Mouse (Mus musculus) hindbrain, embryonic 16.5 days (tissue): ENCODE measurements at regions not wholly inside any gene's neighbourhood (a gene's known extent, or its start where the extent isn't known, plus 50 kb on each side); places are given as distances from the start of the nearest gene placed in this dataset.

ENCODE experiments used
- ATAC-seq: fragments of 200-750 bp; cut with Nextera tagmentation; 2 replicates; pipeline ENCODE4 v1.8.0; 2017; ENCODE audit warnings: moderate TSS enrichment, moderate library complexity
- H3K27ac ChIP-seq: fragments of 300-500 bp; sonication (generic); 2 replicates; pipeline ENCODE4 v1.5.1; 2014; ENCODE audit warnings: low read depth, mild to moderate bottlenecking, control low read depth, low read length, moderate library complexity
- H3K27me3 ChIP-seq: fragments of 300-500 bp; sonication (generic); replicated peaks from 2 replicates; pipeline ENCODE4 v1.6.1; 2014; ENCODE audit warnings: low read length; ENCODE audit not compliant: control insufficient read depth, insufficient read depth
- H3K36me3 ChIP-seq: fragments of 300-500 bp; sonication (generic); 2 replicates; pipeline ENCODE4 v1.6.1; 2014; ENCODE audit warnings: mild to moderate bottlenecking, low read length, moderate library complexity, mixed read lengths; ENCODE audit not compliant: control insufficient read depth, insufficient read depth
- H3K4me1 ChIP-seq: fragments of 300-500 bp; sonication (generic); 2 replicates; pipeline ENCODE4 v1.6.1; 2014; ENCODE audit warnings: low read depth, low read length; ENCODE audit not compliant: control insufficient read depth, insufficient read depth
- H3K4me2 ChIP-seq: fragments of 300-500 bp; sonication (generic); 2 replicates; pipeline ENCODE4 v1.6.1; 2014; ENCODE audit warnings: mild to moderate bottlenecking, low read length, control low read depth, moderate library complexity
- H3K4me3 ChIP-seq: fragments of 300-500 bp; sonication (generic); 2 replicates; pipeline ENCODE4 v1.5.1; 2014; ENCODE audit warnings: mild to moderate bottlenecking, low read length, control low read depth, moderate library complexity
- H3K9ac ChIP-seq: fragments of 300-500 bp; sonication (generic); 2 replicates; pipeline ENCODE4 v1.6.1; 2014; ENCODE audit warnings: low read depth, mild to moderate bottlenecking, control low read depth, low read length, moderate library complexity
- H3K9me3 ChIP-seq: fragments of 300-500 bp; sonication (generic); 2 replicates; pipeline ENCODE4 v1.6.1; 2014; ENCODE audit warnings: mild to moderate bottlenecking, low read length, moderate library complexity; ENCODE audit not compliant: control insufficient read depth
- WGBS: fragments of 180-500 bp; shearing (Covaris S2); extraction: QIAGEN DNeasy Blood & Tissue Kit; methylation state at CpG from one replicate; pipeline ENCODE4 v1.1.7; 2014; 5-methylcytosine and 5-hydroxymethylcytosine counted together

DNA sequence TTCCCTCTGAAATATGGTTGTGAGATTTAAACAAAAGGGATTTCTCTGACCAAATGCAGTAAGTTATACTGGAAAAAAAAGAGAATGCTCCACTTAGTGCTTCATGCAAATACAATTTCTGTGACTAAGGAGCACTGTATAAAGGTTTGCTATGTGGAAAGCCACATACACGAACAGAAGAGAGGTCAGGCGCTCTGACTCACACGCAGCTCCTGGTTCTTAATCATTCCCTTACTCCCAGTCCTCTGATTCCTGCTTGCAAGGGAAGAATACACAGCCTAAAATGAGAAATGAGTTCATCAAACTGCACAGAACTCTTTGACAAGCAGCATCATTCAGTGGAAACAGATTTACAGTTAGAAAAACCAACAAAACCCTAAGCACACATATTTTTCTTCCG is 406.8 kb downstream of the Gja1 start:
- Histone ChIP-seq H3K9ac (no peak overlapping the region), H3K9me3 (no peaks in the 10 kb centered on the region), H3K4me2 (no peak overlapping the region), H3K27ac (no peak overlapping the region), H3K4me3 (no peak overlapping the region), H3K4me1 (no peaks in the 10 kb centered on the region), H3K36me3 (no peaks in the 10 kb centered on the region), H3K27me3 (no peaks in the 10 kb centered on the region)
- 85% methylated on average over 4 of the region's 4 CpGs for whole genome bisulfite sequencing
- ATAC-seq: no peak

DNA sequence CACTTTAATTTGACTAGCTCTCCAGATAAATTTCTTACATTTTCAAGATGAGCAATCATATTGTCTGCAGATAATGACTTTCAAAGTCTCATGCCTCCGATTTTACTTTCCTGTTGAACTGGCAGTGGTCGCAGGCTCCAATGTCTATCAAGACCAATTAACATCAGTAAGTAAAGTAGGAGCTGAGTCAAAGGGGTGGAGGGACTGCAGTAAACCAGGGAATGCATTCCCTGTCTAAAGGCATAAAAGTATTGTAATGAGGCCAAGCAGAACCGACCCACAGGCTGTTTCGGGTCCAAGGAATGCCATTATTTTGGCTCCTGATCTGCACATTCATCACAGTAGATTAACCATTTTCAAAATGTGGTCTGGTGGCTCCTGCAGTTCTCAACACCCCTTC is 411.0 kb downstream of the Gja1 start:
- Histone ChIP-seq H3K4me2 (no peak overlapping the region), H3K9ac (no peak overlapping the region), H3K4me1 (no peaks in the 10 kb centered on the region), H3K27ac (no peak overlapping the region), H3K9me3 (no peaks in the 10 kb centered on the region), H3K27me3 (no peaks in the 10 kb centered on the region), H3K4me3 (no peak overlapping the region), H3K36me3 (no peaks in the 10 kb centered on the region)
- 0 out of 2 replicates have a peak, but pooled peaks have one; percentile 37 for ATAC-seq
- 67% methylated on average over 4 of the region's 4 CpGs for WGBS

GRCm38 (mm10) chr10:56793074-56793473 is 415.9 kb downstream of the Gja1 start:
- no peaks in the 10 kb centered on the region for H3K4me1 ChIP-seq
- ATAC-seq: no peak
- no peak overlapping the region for H3K9ac ChIP-seq
- H3K4me2 ChIP-seq: no peak overlapping the region
- no peaks in the 10 kb centered on the region for H3K27me3 ChIP-seq
- H3K27ac ChIP-seq: no peak overlapping the region
- no peaks in the 10 kb centered on the region for H3K36me3 ChIP-seq
- WGBS: 45% methylated on average over 8 of the region's 8 CpGs
- H3K9me3 ChIP-seq: no peaks in the 10 kb centered on the region
- H3K4me3 ChIP-seq: no peak overlapping the region

DNA sequence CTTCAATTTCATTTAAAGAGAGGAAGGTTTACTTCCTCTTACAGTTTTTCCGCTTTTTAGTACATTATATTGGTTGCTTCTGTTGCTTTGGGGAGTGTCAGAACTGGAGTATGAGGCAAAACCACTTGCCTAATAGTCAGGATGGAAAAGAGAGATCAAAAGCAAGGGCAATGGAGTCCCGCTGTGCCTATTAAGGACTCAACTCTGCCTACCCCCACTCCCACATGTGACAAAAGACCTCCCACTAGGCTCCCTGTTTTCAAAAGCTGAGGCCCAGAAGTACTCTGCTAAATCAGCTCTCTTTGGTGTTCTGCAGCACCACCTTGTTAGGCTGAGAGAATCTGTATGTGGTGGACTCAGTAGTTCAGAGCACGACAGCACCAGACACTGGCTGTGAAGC is 418.3 kb downstream of the Gja1 start:
- ATAC-seq: no peak
- H3K36me3 ChIP-seq: no peaks in the 10 kb centered on the region
- H3K9me3 ChIP-seq: no peaks in the 10 kb centered on the region
- no peaks in the 10 kb centered on the region for H3K27me3 ChIP-seq
- no peak overlapping the region for H3K4me3 ChIP-seq
- H3K4me2 ChIP-seq: no peak overlapping the region
- no peak overlapping the region for H3K9ac ChIP-seq
- WGBS: 30% methylated on average over 3 of the region's 3 CpGs
- no peaks in the 10 kb centered on the region for H3K4me1 ChIP-seq
- no peak overlapping the region for H3K27ac ChIP-seq

GRCm38 (mm10) chr10:56799307-56799706 is 422.2 kb downstream of the Gja1 start:
- no peak overlapping the region for H3K4me2 ChIP-seq
- H3K27me3 ChIP-seq: no peaks in the 10 kb centered on the region
- no peaks in the 10 kb centered on the region for H3K9me3 ChIP-seq
- no peak overlapping the region for H3K27ac ChIP-seq
- H3K9ac ChIP-seq: no peak overlapping the region
- H3K36me3 ChIP-seq: no peaks in the 10 kb centered on the region
- no peaks in the 10 kb centered on the region for H3K4me1 ChIP-seq
- WGBS: 84% methylated on average over 3 of the region's 3 CpGs
- H3K4me3 ChIP-seq: no peak overlapping the region
- no peak for ATAC-seq

DNA sequence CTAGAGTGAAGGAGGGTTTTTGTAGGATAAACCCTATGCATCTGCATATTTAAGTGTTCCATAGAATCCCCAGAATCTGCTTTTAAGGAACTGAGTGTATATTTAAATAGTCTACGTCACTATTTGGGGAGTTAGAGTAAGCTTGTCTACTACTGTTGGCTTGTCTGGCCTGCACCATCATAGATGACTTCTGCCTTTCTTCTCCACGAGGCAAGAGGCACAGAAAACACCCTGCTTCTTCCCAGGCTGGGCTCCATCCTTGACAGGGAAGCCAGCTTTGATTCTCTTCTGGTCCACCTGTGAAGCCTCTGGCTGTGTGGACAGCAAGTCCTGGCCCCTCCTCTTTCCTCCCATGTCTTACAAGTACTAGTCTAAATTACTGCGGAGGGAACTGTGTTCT is 422.6 kb downstream of the Gja1 start:
- no peaks in the 10 kb centered on the region for H3K27me3 ChIP-seq
- WGBS: 90% methylated on average over 3 of the region's 3 CpGs
- H3K4me3 ChIP-seq: no peak overlapping the region
- no peaks in the 10 kb centered on the region for H3K36me3 ChIP-seq
- no peak overlapping the region for H3K4me2 ChIP-seq
- no peak for ATAC-seq
- no peak overlapping the region for H3K27ac ChIP-seq
- H3K9ac ChIP-seq: no peak overlapping the region
- H3K9me3 ChIP-seq: no peaks in the 10 kb centered on the region
- no peaks in the 10 kb centered on the region for H3K4me1 ChIP-seq

DNA sequence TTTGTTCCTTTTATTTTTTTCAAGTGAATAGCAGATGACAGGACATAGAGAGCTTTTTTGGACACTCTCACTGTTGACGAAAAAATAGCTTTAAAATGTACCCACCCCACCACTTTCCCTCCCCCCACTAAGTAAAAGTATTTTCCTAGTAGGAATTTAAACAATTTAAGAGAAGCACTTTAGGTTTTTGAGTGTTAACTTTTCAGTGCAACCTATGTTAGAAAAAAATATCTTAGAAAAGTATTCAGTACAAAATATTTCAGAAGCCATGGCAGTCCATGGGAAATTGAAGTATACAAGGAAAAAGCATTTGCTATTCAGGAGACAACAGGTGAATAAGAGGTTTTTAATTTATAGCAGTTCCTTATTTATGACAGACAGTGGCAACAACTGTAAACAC is 431.9 kb downstream of the Gja1 start:
- no peaks in the 10 kb centered on the region for H3K9me3 ChIP-seq
- no peak overlapping the region for H3K9ac ChIP-seq
- H3K36me3 ChIP-seq: no peaks in the 10 kb centered on the region
- H3K27me3 ChIP-seq: no peaks in the 10 kb centered on the region
- ATAC-seq: no peak
- no peak overlapping the region for H3K27ac ChIP-seq
- no peaks in the 10 kb centered on the region for H3K4me1 ChIP-seq
- no peak overlapping the region for H3K4me2 ChIP-seq
- H3K4me3 ChIP-seq: no peak overlapping the region
- 67% methylated on average over 1 of the region's 1 CpGs for WGBS

DNA sequence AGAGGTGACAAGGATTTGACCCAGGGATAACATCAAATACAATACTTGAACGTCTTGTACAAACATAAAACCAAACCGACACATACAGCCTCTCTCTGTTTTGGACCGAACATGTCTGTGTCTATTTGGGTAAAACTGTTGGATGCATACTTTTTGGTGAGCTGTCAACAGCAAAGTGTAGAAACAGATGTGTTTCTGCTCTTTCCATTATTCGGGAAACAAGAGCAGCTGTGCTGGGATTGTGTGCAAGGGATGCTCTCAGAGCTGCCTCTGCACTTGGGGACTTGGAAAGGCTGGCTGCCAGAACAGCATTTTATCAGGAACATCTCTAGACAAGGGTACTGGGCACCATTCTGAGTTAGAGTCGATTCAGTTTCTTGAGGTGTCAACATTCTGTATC is 445.0 kb downstream of the Gja1 start:
- 54% methylated on average over 5 of the region's 5 CpGs for WGBS
- no peak overlapping the region for H3K27ac ChIP-seq
- no peaks in the 10 kb centered on the region for H3K4me1 ChIP-seq
- H3K36me3 ChIP-seq: no peaks in the 10 kb centered on the region
- H3K4me3 ChIP-seq: no peak overlapping the region
- no peak for ATAC-seq
- no peak overlapping the region for H3K4me2 ChIP-seq
- H3K27me3 ChIP-seq: no peaks in the 10 kb centered on the region
- H3K9me3 ChIP-seq: no peaks in the 10 kb centered on the region
- no peak overlapping the region for H3K9ac ChIP-seq

DNA sequence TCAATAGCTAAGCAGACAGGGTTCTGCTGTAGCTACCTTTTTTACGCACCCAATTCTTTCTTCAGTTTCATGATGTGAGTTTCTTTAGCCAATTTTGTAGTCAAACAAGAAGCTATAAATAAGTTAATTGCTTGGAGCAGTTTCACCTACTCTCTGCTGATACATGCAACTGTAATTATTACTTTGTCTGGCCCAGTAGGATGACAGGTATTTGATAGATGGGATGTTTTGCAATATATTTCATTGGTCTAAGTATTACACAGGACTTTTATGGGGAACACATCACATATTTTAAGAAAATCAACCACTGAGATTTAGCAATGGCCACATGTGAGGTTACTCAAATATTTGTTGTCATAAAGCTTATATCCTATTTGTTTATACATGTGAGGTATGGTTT is 454.2 kb downstream of the Gja1 start:
- Histone ChIP-seq H3K4me2 (no peak overlapping the region), H3K4me1 (no peaks in the 10 kb centered on the region), H3K27ac (no peak overlapping the region), H3K9ac (no peak overlapping the region), H3K9me3 (no peaks in the 10 kb centered on the region), H3K36me3 (no peaks in the 10 kb centered on the region), H3K4me3 (no peak overlapping the region), H3K27me3 (no peaks in the 10 kb centered on the region)
- ATAC-seq: no peak
- WGBS: 82% methylated on average over 1 of the region's 1 CpGs

GRCm38 (mm10) chr10:56831966-56832365 is 454.8 kb downstream of the Gja1 start:
- 81% methylated on average over 4 of the region's 4 CpGs for WGBS
- no peaks in the 10 kb centered on the region for H3K4me1 ChIP-seq
- H3K9ac ChIP-seq: no peak overlapping the region
- H3K9me3 ChIP-seq: no peaks in the 10 kb centered on the region
- H3K27ac ChIP-seq: no peak overlapping the region
- no peak overlapping the region for H3K4me2 ChIP-seq
- H3K27me3 ChIP-seq: no peaks in the 10 kb centered on the region
- ATAC-seq: no peak
- H3K4me3 ChIP-seq: no peak overlapping the region
- no peaks in the 10 kb centered on the region for H3K36me3 ChIP-seq
